ENCODE assay signal across 23 mouse cellular contexts in genomic region chr2:92444376-92444775, GRCm38 (mm10). TPM values are rescaled to one million over a fixed set of nuclear protein-coding genes. Genes with fewer than 3 reads are reported as not detected.
A peak's percentile ranks its signal among the peaks of the same experiment; 100 is the strongest.
DNase-seq lines count a peak whose midpoint lies in the region; ATAC-seq lines count a peak whose summit lies in the region.
"Had no signal": no experiment of that assay in that cellular context is flagged by ENCODE, and none has a peak within 500 bp of the region (broad histone marks: within the 10 kb centered on the region; RNA-seq: fewer than 3 reads in every experiment).

No protein-coding gene starts in this region.

- H3K4me1 ChIP-seq in megakaryocyte, embryonic 14.5 days, result peaks cover 57% of the 10 kb centered on the region
- peaks cover 36% of the 10 kb centered on the region for H3K4me1 ChIP-seq in liver, embryonic 16.5 days (ENCODE audit: control insufficient read depth, low read depth, low read length)
- peaks cover 3% of the 10 kb centered on the region; the same call in 1 of the 2 replicates for H3K4me1 ChIP-seq in hindbrain, embryonic 12.5 days

- H3K9ac ChIP-seq in liver, embryonic 16.5 days (ENCODE audit: low read depth, low read length), result no peak overlapping the region
- H3K9ac ChIP-seq in hindbrain, embryonic 12.5 days, result no peak overlapping the region
- H3K9ac ChIP-seq: hindbrain, embryonic 13.5 days; limb, embryonic 12.5 days had no signal

- DNase-seq in MEL-GATA-1-ER (ENCODE audit: extremely low read depth, low read depth) (peak; percentile 98), liver (peak; percentile 76)
- DNase-seq in embryo, embryonic 10 days (ENCODE audit: low spot score), result no peak
- DNase-seq: adrenal gland, postnatal 10 days; B cell, adult 2 months; cerebellum, adult 9-10 months; gastrocnemius, postnatal 36 days; heart, postnatal 10 days; kidney, adult 11 months; kidney, postnatal 10 days; lung, adult 2 months; lung, postnatal 14 days; right cerebral cortex, adult 18-20 months; right cerebral cortex, postnatal 4 days had no signal

- no peaks in the 10 kb centered on the region for H3K36me3 ChIP-seq in megakaryocyte, embryonic 14.5 days (replicated peaks; ENCODE audit: low read length)
- no peaks in the 10 kb centered on the region for H3K36me3 ChIP-seq in liver, embryonic 16.5 days (ENCODE audit: control insufficient read depth, insufficient read depth)
- no peaks in the 10 kb centered on the region for H3K36me3 ChIP-seq in hindbrain, embryonic 12.5 days
- H3K36me3 ChIP-seq: forebrain, embryonic 10.5 days; hindbrain, embryonic 13.5 days; limb, embryonic 12.5 days had no signal

- no peak overlapping the region for H3K4me2 ChIP-seq in liver, embryonic 16.5 days (ENCODE audit: low read depth, low read length)
- H3K4me2 ChIP-seq in hindbrain, embryonic 12.5 days (replicated peaks), result no peak overlapping the region
- H3K4me2 ChIP-seq: hindbrain, embryonic 13.5 days; limb, embryonic 12.5 days had no signal

- peak overlapping the region; percentile 65 for H3K4me3 ChIP-seq in megakaryocyte, embryonic 14.5 days (replicated peaks)
- H3K4me3 ChIP-seq in liver, embryonic 16.5 days (ENCODE audit: low read depth, low read length), result no peak overlapping the region
- no peak overlapping the region for H3K4me3 ChIP-seq in hindbrain, embryonic 12.5 days
- H3K4me3 ChIP-seq: forebrain, embryonic 10.5 days; hindbrain, embryonic 13.5 days; limb, embryonic 12.5 days had no signal

- no peaks in the 10 kb centered on the region for H3K9me3 ChIP-seq in megakaryocyte, embryonic 14.5 days
- no peaks in the 10 kb centered on the region for H3K9me3 ChIP-seq in liver, embryonic 16.5 days (replicated peaks; ENCODE audit: control insufficient read depth, low read length)
- no peaks in the 10 kb centered on the region for H3K9me3 ChIP-seq in hindbrain, embryonic 12.5 days (replicated peaks)
- H3K9me3 ChIP-seq: forebrain, embryonic 10.5 days; hindbrain, embryonic 13.5 days; limb, embryonic 12.5 days had no signal

- H3K27ac ChIP-seq in liver, embryonic 16.5 days (ENCODE audit: low read length), result no peak overlapping the region
- no peak overlapping the region for H3K27ac ChIP-seq in hindbrain, embryonic 12.5 days
- H3K27ac ChIP-seq: forebrain, embryonic 10.5 days; hindbrain, embryonic 13.5 days; limb, embryonic 12.5 days had no signal

- ATAC-seq in megakaryocyte, adult 5-6 weeks (ENCODE audit: poor library complexity, severe bottlenecking), result no peak
- peak; percentile 85 for ATAC-seq in liver, embryonic 16.5 days (ENCODE audit: low read depth)
- no peak for ATAC-seq in hindbrain, embryonic 12.5 days (ENCODE audit: low FRiP score)
- ATAC-seq in frontal cortex, adult (ENCODE audit: low TSS enrichment), result no peak
- ATAC-seq: forebrain, embryonic 16.5 days had no signal

- 23% methylated on average over 4 of the region's 4 CpGs for WGBS in liver, embryonic 16.5 days (ENCODE audit: insufficient replicate concordance)
- WGBS in hindbrain, embryonic 12.5 days, result 60% methylated on average over 4 of the region's 4 CpGs

- peaks cover 2% of the 10 kb centered on the region for H3K27me3 ChIP-seq in megakaryocyte, embryonic 14.5 days (replicated peaks)
- H3K27me3 ChIP-seq in liver, embryonic 16.5 days (ENCODE audit: control insufficient read depth, insufficient read depth, low read depth, low read length), result no peaks in the 10 kb centered on the region
- peaks cover 3% of the 10 kb centered on the region; the same call in 1 of the 2 replicates for H3K27me3 ChIP-seq in hindbrain, embryonic 12.5 days
- H3K27me3 ChIP-seq: hindbrain, embryonic 13.5 days had no signal

RNA-seq across cellular contexts. Expression of gene Cry2, which starts 10.5 kb away (rescaled TPM):
- polyA plus RNA-seq in megakaryocyte, embryonic 14.5 days (2012; ENCODE audit: insufficient read depth, low replicate concordance), result 4.1 and 10.1 TPM in 2 replicates
- 3.5 and 4.1 TPM in 2 replicates for total RNA-seq in megakaryocyte, adult 5-6 weeks (2015)
- total RNA-seq in megakaryocyte, adult 5-6 weeks (2017), result 3.2 and 4.3 TPM in 2 replicates
- 13.6 and 15.0 TPM in 2 replicates for polyA plus RNA-seq in liver, embryonic 16.5 days (2015; fragmentation: Nextera tagmentation; extraction: Ambion mirVana)
- 38.1 and 39.9 TPM in 2 replicates for polyA plus RNA-seq in hindbrain, embryonic 12.5 days (2016; fragmentation: Nextera tagmentation; extraction: Ambion mirVana)

RNA-seq across cellular contexts. Expression of gene Slc35c1, which starts 16.0 kb away (rescaled TPM):
- 10.3 and 11.7 TPM in 2 replicates for polyA plus RNA-seq in megakaryocyte, embryonic 14.5 days (2012; ENCODE audit: insufficient read depth, low replicate concordance)
- 82.5 and 84.8 TPM in 2 replicates for total RNA-seq in megakaryocyte, adult 5-6 weeks (2015)
- total RNA-seq in megakaryocyte, adult 5-6 weeks (2017), result 28.7 and 42.0 TPM in 2 replicates
- 10.2 and 12.3 TPM in 2 replicates for polyA plus RNA-seq in liver, embryonic 16.5 days (2015; fragmentation: Nextera tagmentation; extraction: Ambion mirVana)
- 11.9 and 12.5 TPM in 2 replicates for polyA plus RNA-seq in hindbrain, embryonic 12.5 days (2016; fragmentation: Nextera tagmentation; extraction: Ambion mirVana)

RNA-seq across cellular contexts. Expression of gene Mapk8ip1, which starts 43.3 kb away (rescaled TPM):
- polyA plus RNA-seq in megakaryocyte, embryonic 14.5 days (2012; ENCODE audit: insufficient read depth, low replicate concordance), result 0.20 TPM in 1 of 2 replicates, not detected in the other
- total RNA-seq in megakaryocyte, adult 5-6 weeks (2015), result not detected in 2 replicates
- total RNA-seq in megakaryocyte, adult 5-6 weeks (2017), result 0.04 TPM in 1 of 2 replicates, not detected in the other
- 1.2 and 1.8 TPM in 2 replicates for polyA plus RNA-seq in liver, embryonic 16.5 days (2015; fragmentation: Nextera tagmentation; extraction: Ambion mirVana)
- 112 and 115 TPM in 2 replicates for polyA plus RNA-seq in hindbrain, embryonic 12.5 days (2016; fragmentation: Nextera tagmentation; extraction: Ambion mirVana)

Comparison
In these comparisons a context has a peak if more than half of its experiments do, and no peak if none do; other contexts are left out.
1. RNA of gene Mapk8ip1, which starts 43.3 kb away (polyA plus RNA-seq): 112 to 115 TPM in hindbrain, embryonic 12.5 days; 1.2 to 1.8 TPM in liver, embryonic 16.5 days and 0.20 TPM in megakaryocyte, embryonic 14.5 days; every median in the first group is over 10 times any median in the second.